Mouse (Mus musculus) thymus, adult 2 months (tissue): ENCODE measurements at regions not wholly inside any gene's neighbourhood (a gene's known extent, or its start where the extent isn't known, plus 50 kb on each side); places are given as distances from the start of the nearest gene placed in this dataset.

Experiments
- DNase-seq: peaks from one replicate; pipeline ENCODE4 v3.0.0; 2021
- H3K27ac ChIP-seq: fragments of 200-500 bp; 2 replicates; pipeline ENCODE4 v1.5.1; 2012; ENCODE audit warnings: low read length, control low read depth; ENCODE audit not compliant: control insufficient read depth, insufficient read depth
- H3K27me3 ChIP-seq: fragments of 200-500 bp; 2 replicates; pipeline ENCODE4 v1.6.1; 2012; ENCODE audit warnings: mild to moderate bottlenecking, low read length, moderate library complexity, mixed read lengths; ENCODE audit not compliant: control insufficient read depth, insufficient read depth
- H3K36me3 ChIP-seq: fragments of 200-500 bp; 2 replicates; pipeline ENCODE4 v1.6.1; 2012; ENCODE audit warnings: mild to moderate bottlenecking, low read length, moderate library complexity; ENCODE audit not compliant: control insufficient read depth, insufficient read depth
- H3K4me1 ChIP-seq: fragments of 200-500 bp; replicated peaks from 2 replicates; pipeline ENCODE4 v1.6.1; 2012; ENCODE audit warnings: low read length; ENCODE audit not compliant: control insufficient read depth, insufficient read depth
- H3K4me3 ChIP-seq: fragments of 200-500 bp; 2 replicates; pipeline ENCODE4 v1.5.1; 2012; ENCODE audit warnings: mild to moderate bottlenecking, low read length, control low read depth, moderate library complexity; ENCODE audit not compliant: control insufficient read depth, insufficient read depth
- CTCF ChIP-seq: fragments of 200-500 bp; IDR thresholded peaks from 2 replicates; pipeline ENCODE4 v1.5.1; 2012; ENCODE audit warnings: mild to moderate bottlenecking, control low read depth, low read length, moderate library complexity, borderline replicate concordance; ENCODE audit not compliant: control insufficient read depth, poor library complexity, insufficient read depth; ENCODE audit errors: extremely low read depth
- POLR2A ChIP-seq: fragments of 200-500 bp; IDR thresholded peaks from 2 replicates; pipeline ENCODE4 v1.6.1; 2012; ENCODE audit warnings: mild to moderate bottlenecking, low read length, control low read depth, moderate library complexity; ENCODE audit not compliant: control insufficient read depth, poor library complexity, insufficient read depth; ENCODE audit errors: extremely low read depth
- WGBS: fragments of 180-500 bp; shearing (Covaris S2); methylation state at CpG from one replicate; pipeline ENCODE4 v1.1.7; 2018; 5-methylcytosine and 5-hydroxymethylcytosine counted together

- no peak for TF ChIP-seq CTCF
- TF ChIP-seq POLR2A: no peak
- Histone ChIP-seq H3K27ac (no peak overlapping the region), H3K4me1 (no peaks in the 10 kb centered on the region), H3K36me3 (no peaks in the 10 kb centered on the region), H3K27me3 (no peaks in the 10 kb centered on the region), H3K4me3 (no peak overlapping the region)
- DNase-seq: no peak
Measured at GRCm38 (mm10) chr10:112863808-112864207, 65.0 kb downstream of the Atxn7l3b start.

GRCm38 (mm10) chr10:112863375-112863774, 65.4 kb downstream of the Atxn7l3b start:
- no peaks in the 10 kb centered on the region for H3K27me3 ChIP-seq
- H3K4me3 ChIP-seq: no peak overlapping the region
- H3K4me1 ChIP-seq: no peaks in the 10 kb centered on the region
- TF ChIP-seq CTCF (no peak), POLR2A (no peak)
- no peak for DNase-seq
- WGBS: 2% methylated on average over 2 of the region's 2 CpGs
- no peaks in the 10 kb centered on the region for H3K36me3 ChIP-seq
- H3K27ac ChIP-seq: no peak overlapping the region

- no peaks in the 10 kb centered on the region for H3K36me3 ChIP-seq
- WGBS: 5% methylated on average over 1 of the region's 1 CpGs
- no peak for DNase-seq
- TF ChIP-seq POLR2A: no peak
- TF ChIP-seq CTCF: no peak
- H3K27me3 ChIP-seq: no peaks in the 10 kb centered on the region
- H3K27ac ChIP-seq: no peak overlapping the region
- H3K4me1 ChIP-seq: no peaks in the 10 kb centered on the region
- no peak overlapping the region for H3K4me3 ChIP-seq
Measured at GRCm38 (mm10) chr10:112851997-112852396, 76.8 kb downstream of the Atxn7l3b start.

GRCm38 (mm10) chr10:112846225-112846624, 82.6 kb downstream of the Atxn7l3b start:
- no peaks in the 10 kb centered on the region for H3K4me1 ChIP-seq
- H3K27me3 ChIP-seq: no peaks in the 10 kb centered on the region
- no peaks in the 10 kb centered on the region for H3K36me3 ChIP-seq
- WGBS: 65% methylated on average over 1 of the region's 1 CpGs
- TF ChIP-seq POLR2A (no peak), CTCF (no peak)
- DNase-seq: no peak
- H3K27ac ChIP-seq: no peak overlapping the region
- no peak overlapping the region for H3K4me3 ChIP-seq

GRCm38 (mm10) chr10:112837400-112838035, 91.3 kb downstream of the Atxn7l3b start:
- H3K4me3 ChIP-seq: no peak overlapping the region
- no peak for DNase-seq
- no peaks in the 10 kb centered on the region for H3K36me3 ChIP-seq
- TF ChIP-seq CTCF (no peak), POLR2A (no peak)
- no peaks in the 10 kb centered on the region for H3K4me1 ChIP-seq
- no peak overlapping the region for H3K27ac ChIP-seq
- WGBS: 85% methylated on average over 11 of the region's 11 CpGs
- no peaks in the 10 kb centered on the region for H3K27me3 ChIP-seq

GRCm38 (mm10) chr10:112835970-112836369, 92.8 kb downstream of the Atxn7l3b start:
- Histone ChIP-seq H3K4me1 (no peaks in the 10 kb centered on the region), H3K27me3 (no peaks in the 10 kb centered on the region), H3K36me3 (no peaks in the 10 kb centered on the region), H3K27ac (no peak overlapping the region), H3K4me3 (no peak overlapping the region)
- 93% methylated on average over 9 of the region's 9 CpGs for WGBS
- DNase-seq: no peak
- TF ChIP-seq POLR2A (no peak), CTCF (no peak)

GRCm38 (mm10) chr10:112835508-112835907, 93.3 kb downstream of the Atxn7l3b start:
- no peaks in the 10 kb centered on the region for H3K36me3 ChIP-seq
- H3K27me3 ChIP-seq: no peaks in the 10 kb centered on the region
- no peak overlapping the region for H3K27ac ChIP-seq
- TF ChIP-seq CTCF: no peak
- TF ChIP-seq POLR2A: no peak
- 83% methylated on average over 8 of the region's 8 CpGs for WGBS
- H3K4me3 ChIP-seq: no peak overlapping the region
- DNase-seq: no peak
- no peaks in the 10 kb centered on the region for H3K4me1 ChIP-seq
